Mouse (Mus musculus) bone marrow, adult 2 months (tissue): ENCODE data around the gene Tpst2.

Experiments
- CTCF ChIP-seq: fragments of 200-500 bp; IDR thresholded peaks from 2 replicates; pipeline ENCODE4 v1.5.1; 2011; ENCODE audit warnings: low read length, control low read depth; ENCODE audit not compliant: control insufficient read depth, insufficient read depth
- POLR2A ChIP-seq: fragments of 200-500 bp; IDR thresholded peaks from 2 replicates; pipeline ENCODE4 v1.6.1; 2011; ENCODE audit warnings: low read depth, mild to moderate bottlenecking, control low read depth, low read length, borderline replicate concordance; ENCODE audit not compliant: control insufficient read depth

GRCm38 (mm10) chr5:112313222-112313885 lies 36.9 kb downstream of the Tpst2 start:
- TF ChIP-seq POLR2A, result no peak
- no peak for TF ChIP-seq CTCF
